In genomic region chr4:132532496-132532895, GRCm38 (mm10) we compare ENCODE assay signal across 8 mouse cellular contexts. TPM values are rescaled to one million over a fixed set of nuclear protein-coding genes. Genes with fewer than 3 reads are reported as not detected.
DNase-seq lines count a peak whose midpoint lies in the region; ATAC-seq and TF ChIP-seq lines count a peak whose summit lies in the region.

No protein-coding gene starts in this region.

- TF ChIP-seq POLR2A in limb, embryonic 14.5 days (IDR thresholded peaks at IDR 0.05; ENCODE audit: borderline replicate concordance, extremely low read depth, insufficient read depth, insufficient read length) = no peak
- no peak; the same call in 1 of the 2 replicates for TF ChIP-seq POLR2A in small intestine, adult 2 months (IDR thresholded peaks at IDR 0.05; ENCODE audit: low read depth, low read length)

- intact Hi-C loops in heart, postnatal 10 days (cut with DNase I) = no loop called here

- 1% methylated on average over 5 of the region's 5 CpGs for WGBS in lung, embryonic 15.5 days
- WGBS in limb, embryonic 14.5 days = 17% methylated on average over 5 of the region's 5 CpGs
- WGBS in small intestine, adult 2 months = 2% methylated on average over 5 of the region's 5 CpGs

- peaks cover 18% of the 10 kb centered on the region for H3K36me3 ChIP-seq in lung, embryonic 15.5 days
- H3K36me3 ChIP-seq in limb, embryonic 14.5 days (ENCODE audit: control insufficient read depth, insufficient read depth, low read length) = peaks cover 19% of the 10 kb centered on the region
- peaks cover 15% of the 10 kb centered on the region for H3K36me3 ChIP-seq in small intestine, adult 2 months (ENCODE audit: control insufficient read depth, insufficient read depth, low read length)

- peak overlapping the region; percentile 95 for H3K27ac ChIP-seq in lung, embryonic 15.5 days
- H3K27ac ChIP-seq in limb, embryonic 14.5 days (replicated peaks; ENCODE audit: low read depth, low read length) = peak overlapping the region; percentile 85; the same call in 1 of the 2 replicates
- H3K27ac ChIP-seq in small intestine, adult 2 months (ENCODE audit: insufficient read depth, low read depth, low read length) = peak overlapping the region; percentile 97

- H3K9me3 ChIP-seq in lung, embryonic 15.5 days = no peaks in the 10 kb centered on the region
- no peaks in the 10 kb centered on the region for H3K9me3 ChIP-seq in limb, embryonic 14.5 days (ENCODE audit: control insufficient read depth, low read length)

- ATAC-seq in lung, embryonic 15.5 days (ENCODE audit: borderline replicate concordance, extremely low read depth, low FRiP score, low TSS enrichment) = no peak; the same call in 1 of the 2 replicates
- ATAC-seq in limb, embryonic 14.5 days (ENCODE audit: low FRiP score, low read depth) = no peak
- no peak for ATAC-seq in cerebellum, adult (ENCODE audit: insufficient number of reproducible peaks, low FRiP score, low TSS enrichment)

- TF ChIP-seq CTCF in small intestine, adult 2 months (IDR thresholded peaks at IDR 0.05; ENCODE audit: extremely low read depth, insufficient read length, insufficient replicate concordance, low read depth, low read length) = no peak

- no peak for DNase-seq in lung, postnatal 36 days
- DNase-seq in embryo, embryonic 11 days = peak; percentile 37
- DNase-seq in heart, postnatal 10 days = peak; percentile 43 to 63
- peak; percentile 17 for DNase-seq in limb, embryonic 14.5 days (ENCODE audit: low spot score)
- no peak for DNase-seq in gastrocnemius, postnatal 25 days

- peak overlapping the region; percentile 72 for H3K4me2 ChIP-seq in lung, embryonic 15.5 days
- H3K4me2 ChIP-seq in limb, embryonic 14.5 days (replicated peaks; ENCODE audit: low read depth, low read length, severe bottlenecking) = peak overlapping the region; percentile 76

- no peaks in the 10 kb centered on the region for H3K27me3 ChIP-seq in lung, embryonic 15.5 days
- H3K27me3 ChIP-seq in limb, embryonic 14.5 days (ENCODE audit: control insufficient read depth, insufficient read depth, low read length) = no peaks in the 10 kb centered on the region
- no peaks in the 10 kb centered on the region for H3K27me3 ChIP-seq in small intestine, adult 2 months (ENCODE audit: control insufficient read depth, insufficient read depth, low read length)

- peaks cover 41% of the 10 kb centered on the region for H3K4me1 ChIP-seq in lung, embryonic 15.5 days
- peaks cover 11% of the 10 kb centered on the region for H3K4me1 ChIP-seq in limb, embryonic 14.5 days (ENCODE audit: control insufficient read depth, insufficient read depth, low read length)
- peaks cover 6% of the 10 kb centered on the region; the same call in 1 of the 2 replicates for H3K4me1 ChIP-seq in small intestine, adult 2 months (ENCODE audit: control insufficient read depth, insufficient read depth, insufficient read length, low read length)

- H3K4me3 ChIP-seq in lung, embryonic 15.5 days = peak overlapping the region; percentile 66
- H3K4me3 ChIP-seq in limb, embryonic 14.5 days (replicated peaks; ENCODE audit: low read length) = peak overlapping the region; percentile 61
- H3K4me3 ChIP-seq in small intestine, adult 2 months (ENCODE audit: low read depth, low read length) = peak overlapping the region; percentile 73

- peak overlapping the region; percentile 73 for H3K9ac ChIP-seq in lung, embryonic 15.5 days
- H3K9ac ChIP-seq in limb, embryonic 14.5 days (ENCODE audit: low read depth, low read length, severe bottlenecking) = peak overlapping the region; percentile 75

RNA-seq across cellular contexts. Expression of gene Atpif1, which starts 1.0 kb away (rescaled TPM):
- polyA plus RNA-seq in lung, embryonic 15.5 days (2015; fragmentation: Nextera tagmentation; extraction: Ambion mirVana) = 913 and 923 TPM in 2 replicates
- total RNA-seq in heart, postnatal 10 days (2021) = 100 to 1,000 TPM; 546 to 631 TPM
- polyA plus RNA-seq in limb, embryonic 14.5 days (2012; rRNA removed) = 367 and 583 TPM in 2 replicates
- 966 and 986 TPM in 2 replicates for polyA plus RNA-seq in limb, embryonic 14.5 days (2014; fragmentation: Nextera tagmentation; extraction: Ambion mirVana)
- 63.8 and 147 TPM in 2 replicates for polyA plus RNA-seq in small intestine, adult 2 months (2012; rRNA removed)
- 10 to 100 TPM; 46.3 to 58.5 TPM for total RNA-seq in gastrocnemius, postnatal 25 days (2021)

RNA-seq across cellular contexts. Expression of gene Dnajc8, which starts 2.9 kb away (rescaled TPM):
- polyA plus RNA-seq in lung, embryonic 15.5 days (2015; fragmentation: Nextera tagmentation; extraction: Ambion mirVana) = 146 and 157 TPM in 2 replicates
- 10 to 100 TPM; 71.0 to 77.5 TPM for total RNA-seq in heart, postnatal 10 days (2021)
- polyA plus RNA-seq in limb, embryonic 14.5 days (2012; rRNA removed) = 91.3 and 114 TPM in 2 replicates
- polyA plus RNA-seq in limb, embryonic 14.5 days (2014; fragmentation: Nextera tagmentation; extraction: Ambion mirVana) = 144 and 153 TPM in 2 replicates
- polyA plus RNA-seq in small intestine, adult 2 months (2012; rRNA removed) = 5.0 and 9.0 TPM in 2 replicates
- 10 to 100 TPM; 43.5 to 44.5 TPM for total RNA-seq in gastrocnemius, postnatal 25 days (2021)

RNA-seq across cellular contexts. Expression of gene Sesn2, which starts 22.2 kb away (rescaled TPM):
- polyA plus RNA-seq in lung, embryonic 15.5 days (2015; fragmentation: Nextera tagmentation; extraction: Ambion mirVana) = 11.9 and 12.7 TPM in 2 replicates
- total RNA-seq in heart, postnatal 10 days (2021) = 1 to 10 TPM; 4.5 to 5.5 TPM
- 6.4 and 7.4 TPM in 2 replicates for polyA plus RNA-seq in limb, embryonic 14.5 days (2012; rRNA removed)
- polyA plus RNA-seq in limb, embryonic 14.5 days (2014; fragmentation: Nextera tagmentation; extraction: Ambion mirVana) = 5.9 and 6.2 TPM in 2 replicates
- 4.0 and 6.7 TPM in 2 replicates for polyA plus RNA-seq in small intestine, adult 2 months (2012; rRNA removed)
- total RNA-seq in gastrocnemius, postnatal 25 days (2021) = 1 to 10 TPM; 1.9 to 2.3 TPM

RNA-seq across cellular contexts. Expression of gene Ptafr, which starts 31.4 kb away (rescaled TPM):
- polyA plus RNA-seq in lung, embryonic 15.5 days (2015; fragmentation: Nextera tagmentation; extraction: Ambion mirVana) = 1.1 and 1.2 TPM in 2 replicates
- total RNA-seq in heart, postnatal 10 days (2021) = 1 to 10 TPM; 1.1 to 1.7 TPM
- polyA plus RNA-seq in limb, embryonic 14.5 days (2012; rRNA removed) = 1.2 and 1.3 TPM in 2 replicates
- 0.36 and 0.86 TPM in 2 replicates for polyA plus RNA-seq in limb, embryonic 14.5 days (2014; fragmentation: Nextera tagmentation; extraction: Ambion mirVana)
- 2.9 and 3.1 TPM in 2 replicates for polyA plus RNA-seq in small intestine, adult 2 months (2012; rRNA removed)
- 1 to 10 TPM; 1.0 to 1.1 TPM for total RNA-seq in gastrocnemius, postnatal 25 days (2021)

Comparison
In these comparisons a context has a peak if more than half of its experiments do, and no peak if none do; other contexts are left out.
1. DNase-seq: peak in embryo, embryonic 11 days (single experiment), heart, postnatal 10 days (2 of 2) and limb, embryonic 14.5 days (single experiment); none in lung, postnatal 36 days (single experiment) and gastrocnemius, postnatal 25 days (single experiment).
2. Peak in every context shown above with its lines, with median percentiles within 50 percentile points of each other: H3K27ac ChIP-seq and H3K4me3 ChIP-seq.